Mouse (Mus musculus): ENCODE results near the gene Rell1. TPM values are rescaled to one million over a fixed set of nuclear protein-coding genes. Genes with fewer than 3 reads are reported as not detected.

The Rell1 gene
- polyA plus RNA-seq, 1 experiment from 2014 or later, result 24.0 TPM

- peak overlapping the region; percentile 82 for H3K27ac ChIP-seq
- H3K4me3 ChIP-seq (replicated peaks), result peak overlapping the region; percentile 79
- H3K4me1 ChIP-seq, result peaks cover 51% of the 10 kb centered on the region
- no peak for ATAC-seq (replicated peaks; ENCODE audit: low FRiP score)
- H3K9ac ChIP-seq, result peak overlapping the region; percentile 70
- peak overlapping the region; percentile 68 for H3K4me2 ChIP-seq
- no peaks in the 10 kb centered on the region for H3K9me3 ChIP-seq (replicated peaks)
- WGBS, result 2% methylated on average over 12 of the region's 12 CpGs
- no peaks in the 10 kb centered on the region for H3K36me3 ChIP-seq
- H3K27me3 ChIP-seq, result no peaks in the 10 kb centered on the region
Observed at GRCm38 (mm10) chr5:63967591-63968141, 1.0 kb downstream of the Rell1 start.

- H3K27ac ChIP-seq, result no peak overlapping the region
- H3K4me2 ChIP-seq, result peak overlapping the region; percentile 68; the same call in 1 of the 2 replicates
- no peaks in the 10 kb centered on the region for H3K9me3 ChIP-seq (replicated peaks)
- H3K4me3 ChIP-seq (replicated peaks), result no peak overlapping the region
- no peak for ATAC-seq (replicated peaks; ENCODE audit: low FRiP score)
- H3K27me3 ChIP-seq, result no peaks in the 10 kb centered on the region
- no peak overlapping the region for H3K9ac ChIP-seq
- peaks cover 55% of the 10 kb centered on the region for H3K4me1 ChIP-seq
- H3K36me3 ChIP-seq, result no peaks in the 10 kb centered on the region
- WGBS, result 75% methylated on average over 4 of the region's 4 CpGs
Observed at GRCm38 (mm10) chr5:63966379-63966778, 2.3 kb downstream of the Rell1 start.

DNA sequence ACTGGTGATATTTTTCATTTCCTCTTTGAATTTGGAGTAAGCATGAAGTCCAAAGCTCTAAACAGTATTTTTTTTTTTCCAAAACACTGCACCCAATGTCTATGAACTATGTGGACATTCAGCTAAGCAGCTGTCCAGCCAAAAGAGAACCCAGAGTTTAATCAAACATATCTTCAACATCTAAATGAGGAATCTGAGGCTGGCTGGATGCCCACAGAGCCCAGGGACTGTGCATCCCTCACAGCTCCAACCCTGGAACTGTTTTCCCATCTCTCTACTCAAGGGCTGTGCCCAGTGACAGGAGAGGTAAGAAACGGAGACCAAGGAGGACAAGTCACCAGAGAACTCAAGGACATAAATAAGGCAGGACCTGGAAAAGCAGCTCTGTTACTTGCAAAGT, 2.8 kb downstream of the Rell1 start:
- no peaks in the 10 kb centered on the region for H3K9me3 ChIP-seq (replicated peaks)
- no peak for ATAC-seq (replicated peaks; ENCODE audit: low FRiP score)
- no peaks in the 10 kb centered on the region for H3K36me3 ChIP-seq
- H3K4me3 ChIP-seq (replicated peaks), result no peak overlapping the region
- WGBS, result 68% methylated on average over 1 of the region's 1 CpGs
- peaks cover 52% of the 10 kb centered on the region for H3K4me1 ChIP-seq
- no peak overlapping the region for H3K4me2 ChIP-seq
- H3K27ac ChIP-seq, result no peak overlapping the region
- H3K9ac ChIP-seq, result no peak overlapping the region
- H3K27me3 ChIP-seq, result no peaks in the 10 kb centered on the region

- peak overlapping the region; percentile 27; the same call in 1 of the 2 replicates for H3K27ac ChIP-seq
- WGBS, result 45% methylated on average over 8 of the region's 8 CpGs
- no peak overlapping the region for H3K9ac ChIP-seq
- H3K27me3 ChIP-seq, result no peaks in the 10 kb centered on the region
- peaks cover 40% of the 10 kb centered on the region for H3K4me1 ChIP-seq
- ATAC-seq (replicated peaks; ENCODE audit: low FRiP score), result no peak
- H3K4me2 ChIP-seq, result peak overlapping the region; percentile 7; the same call in 1 of the 2 replicates
- H3K4me3 ChIP-seq (replicated peaks), result no peak overlapping the region
- peaks cover 5% of the 10 kb centered on the region; the same call in 1 of the 2 replicates for H3K36me3 ChIP-seq
- no peaks in the 10 kb centered on the region for H3K9me3 ChIP-seq (replicated peaks)
Observed at GRCm38 (mm10) chr5:63964576-63964975, 4.1 kb downstream of the Rell1 start.

DNA sequence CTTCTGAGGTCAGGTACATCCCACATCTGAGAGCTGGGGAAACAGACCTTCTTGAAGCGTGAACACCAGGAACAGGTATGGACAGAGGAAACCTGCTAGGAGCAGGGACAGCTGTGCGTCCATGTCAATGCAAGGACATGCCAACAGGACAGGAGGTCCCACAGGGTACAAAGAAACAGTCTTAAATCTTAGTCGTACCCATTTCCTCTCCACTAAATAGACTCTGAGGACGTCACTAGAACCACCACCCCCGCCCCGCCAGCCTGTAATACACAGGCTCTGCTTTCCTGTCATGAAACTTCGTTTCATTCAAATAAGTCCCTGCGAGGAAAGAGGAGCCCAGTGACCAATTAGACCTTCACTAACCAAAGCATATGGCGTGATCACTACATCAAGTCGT, 7.0 kb downstream of the Rell1 start:
- Histone ChIP-seq H3K27ac (no peak overlapping the region), H3K4me1 (peaks cover 33% of the 10 kb centered on the region), H3K4me2 (no peak overlapping the region), H3K9me3 (replicated peaks) (no peaks in the 10 kb centered on the region), H3K4me3 (replicated peaks) (no peak overlapping the region), H3K27me3 (no peaks in the 10 kb centered on the region), H3K9ac (no peak overlapping the region), H3K36me3 (peaks cover 5% of the 10 kb centered on the region; the same call in 1 of the 2 replicates)
- no peak for ATAC-seq (replicated peaks; ENCODE audit: low FRiP score)
- WGBS, result 80% methylated on average over 10 of the region's 10 CpGs

- H3K9me3 ChIP-seq (replicated peaks), result no peaks in the 10 kb centered on the region
- no peak overlapping the region for H3K27ac ChIP-seq
- peaks cover 31% of the 10 kb centered on the region for H3K4me1 ChIP-seq
- no peak overlapping the region for H3K4me2 ChIP-seq
- H3K4me3 ChIP-seq (replicated peaks), result no peak overlapping the region
- H3K36me3 ChIP-seq, result peaks cover 5% of the 10 kb centered on the region; the same call in 1 of the 2 replicates
- WGBS, result 93% methylated on average over 10 of the region's 10 CpGs
- H3K27me3 ChIP-seq, result no peaks in the 10 kb centered on the region
- no peak for ATAC-seq (replicated peaks; ENCODE audit: low FRiP score)
- no peak overlapping the region for H3K9ac ChIP-seq
Observed at GRCm38 (mm10) chr5:63960565-63960964, 8.1 kb downstream of the Rell1 start.

GRCm38 (mm10) chr5:63958963-63959708, 9.6 kb downstream of the Rell1 start:
- H3K36me3 ChIP-seq, result peaks cover 5% of the 10 kb centered on the region; the same call in 1 of the 2 replicates
- H3K4me2 ChIP-seq, result no peak overlapping the region
- ATAC-seq (replicated peaks; ENCODE audit: low FRiP score), result no peak
- H3K27ac ChIP-seq, result 0 out of 2 replicates have a peak overlapping the region, but pooled peaks have one; percentile 19
- H3K9me3 ChIP-seq (replicated peaks), result no peaks in the 10 kb centered on the region
- H3K9ac ChIP-seq, result no peak overlapping the region
- H3K4me3 ChIP-seq (replicated peaks), result no peak overlapping the region
- 77% methylated on average over 18 of the region's 18 CpGs for WGBS
- H3K4me1 ChIP-seq, result peaks cover 22% of the 10 kb centered on the region; the same call in 1 of the 2 replicates
- H3K27me3 ChIP-seq, result no peaks in the 10 kb centered on the region

DNA sequence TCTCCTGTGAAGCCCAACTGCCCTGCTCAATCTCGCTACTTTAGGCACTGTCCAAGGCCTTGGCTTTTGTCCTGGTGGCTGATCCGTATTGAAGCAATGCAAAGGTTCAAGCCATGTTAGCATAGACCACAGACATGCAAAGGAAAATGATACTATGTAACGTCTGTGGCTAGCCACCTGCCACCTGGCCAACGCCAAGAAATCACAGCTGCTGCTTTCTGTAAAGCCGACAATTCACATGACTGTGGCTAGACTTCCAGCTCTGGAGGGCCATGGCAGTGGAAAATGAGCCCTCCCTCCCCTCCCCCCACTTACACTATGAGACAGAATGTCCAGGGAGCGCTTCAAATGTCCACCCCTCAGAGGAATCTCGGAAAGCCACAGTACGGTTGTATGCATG, 11.1 kb downstream of the Rell1 start:
- Histone ChIP-seq H3K4me2 (no peak overlapping the region), H3K4me3 (replicated peaks) (no peak overlapping the region), H3K9me3 (replicated peaks) (no peaks in the 10 kb centered on the region), H3K9ac (no peak overlapping the region), H3K4me1 (peaks cover 31% of the 10 kb centered on the region), H3K27me3 (no peaks in the 10 kb centered on the region), H3K36me3 (peaks cover 5% of the 10 kb centered on the region; the same call in 1 of the 2 replicates), H3K27ac (no peak overlapping the region)
- no peak for ATAC-seq (replicated peaks; ENCODE audit: low FRiP score)
- WGBS, result 73% methylated on average over 8 of the region's 8 CpGs

DNA sequence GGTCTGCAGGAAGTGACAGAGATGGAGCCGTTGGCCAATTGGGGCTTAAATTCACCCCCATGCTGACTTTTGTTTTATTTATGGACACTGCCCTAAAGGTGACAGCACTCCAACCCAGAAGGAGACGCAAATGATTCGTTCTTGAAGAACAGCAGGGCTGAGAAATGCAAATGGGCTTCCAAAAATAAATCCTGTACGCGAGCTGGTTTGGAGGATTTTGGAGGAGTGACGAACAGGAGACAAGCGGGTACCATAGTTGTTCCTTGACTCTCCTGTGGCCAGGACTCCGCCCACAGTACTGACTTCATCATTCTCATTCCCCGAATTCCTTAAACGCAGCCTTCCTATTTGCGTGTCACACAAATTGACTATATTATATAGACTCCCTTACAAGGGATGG, 12.3 kb downstream of the Rell1 start:
- peaks cover 40% of the 10 kb centered on the region for H3K4me1 ChIP-seq
- H3K4me2 ChIP-seq, result no peak overlapping the region
- H3K27me3 ChIP-seq, result no peaks in the 10 kb centered on the region
- no peak overlapping the region for H3K4me3 ChIP-seq (replicated peaks)
- no peaks in the 10 kb centered on the region for H3K9me3 ChIP-seq (replicated peaks)
- ATAC-seq (replicated peaks; ENCODE audit: low FRiP score), result no peak
- peaks cover 5% of the 10 kb centered on the region; the same call in 1 of the 2 replicates for H3K36me3 ChIP-seq
- WGBS, result 80% methylated on average over 11 of the region's 11 CpGs
- no peak overlapping the region for H3K9ac ChIP-seq
- no peak overlapping the region for H3K27ac ChIP-seq

DNA sequence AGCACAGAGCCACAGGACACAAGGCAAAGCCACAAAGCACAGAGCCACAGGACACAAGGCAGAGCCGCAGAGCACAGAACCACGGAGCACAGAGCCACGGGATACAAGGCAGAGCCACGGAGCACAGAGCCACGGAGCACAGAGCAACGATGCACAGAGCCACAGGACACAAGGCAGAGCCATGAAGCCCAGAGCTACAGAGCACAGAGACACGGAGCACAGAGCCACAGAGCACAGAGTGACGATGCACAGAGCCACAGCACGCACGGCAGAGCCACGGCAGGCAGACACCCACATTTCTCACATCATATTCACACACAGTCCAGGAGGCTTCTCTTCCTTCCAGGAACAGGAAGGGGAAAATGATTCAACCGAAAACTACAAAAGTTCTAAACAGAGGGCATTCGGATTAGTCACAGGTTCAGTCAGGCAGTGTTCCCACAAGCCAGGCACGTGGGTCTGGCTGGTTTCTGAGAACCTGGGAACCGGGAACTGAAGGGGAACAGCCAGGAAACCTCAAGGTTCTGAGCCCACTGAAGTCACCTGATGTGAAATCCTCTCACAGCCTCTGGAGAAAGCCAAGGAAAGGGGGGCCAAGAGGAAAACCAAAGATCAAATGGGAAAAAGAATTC, 15.2 kb downstream of the Rell1 start:
- ATAC-seq (replicated peaks; ENCODE audit: low FRiP score), result no peak
- Histone ChIP-seq H3K9ac (no peak overlapping the region), H3K27me3 (no peaks in the 10 kb centered on the region), H3K9me3 (replicated peaks) (no peaks in the 10 kb centered on the region), H3K36me3 (no peaks in the 10 kb centered on the region), H3K4me3 (replicated peaks) (no peak overlapping the region), H3K4me2 (no peak overlapping the region), H3K27ac (no peak overlapping the region), H3K4me1 (peaks cover 60% of the 10 kb centered on the region)
- 90% methylated on average over 15 of the region's 15 CpGs for WGBS

- H3K9ac ChIP-seq, result no peak overlapping the region
- peak overlapping the region; percentile 72 for H3K27ac ChIP-seq
- no peaks in the 10 kb centered on the region for H3K27me3 ChIP-seq
- no peak for ATAC-seq (replicated peaks; ENCODE audit: low FRiP score)
- 48% methylated on average over 6 of the region's 6 CpGs for WGBS
- H3K4me3 ChIP-seq (replicated peaks), result no peak overlapping the region
- no peaks in the 10 kb centered on the region for H3K36me3 ChIP-seq
- peaks cover 69% of the 10 kb centered on the region for H3K4me1 ChIP-seq
- no peaks in the 10 kb centered on the region for H3K9me3 ChIP-seq (replicated peaks)
- no peak overlapping the region for H3K4me2 ChIP-seq
Observed at GRCm38 (mm10) chr5:63952039-63952438, 16.7 kb downstream of the Rell1 start.

DNA sequence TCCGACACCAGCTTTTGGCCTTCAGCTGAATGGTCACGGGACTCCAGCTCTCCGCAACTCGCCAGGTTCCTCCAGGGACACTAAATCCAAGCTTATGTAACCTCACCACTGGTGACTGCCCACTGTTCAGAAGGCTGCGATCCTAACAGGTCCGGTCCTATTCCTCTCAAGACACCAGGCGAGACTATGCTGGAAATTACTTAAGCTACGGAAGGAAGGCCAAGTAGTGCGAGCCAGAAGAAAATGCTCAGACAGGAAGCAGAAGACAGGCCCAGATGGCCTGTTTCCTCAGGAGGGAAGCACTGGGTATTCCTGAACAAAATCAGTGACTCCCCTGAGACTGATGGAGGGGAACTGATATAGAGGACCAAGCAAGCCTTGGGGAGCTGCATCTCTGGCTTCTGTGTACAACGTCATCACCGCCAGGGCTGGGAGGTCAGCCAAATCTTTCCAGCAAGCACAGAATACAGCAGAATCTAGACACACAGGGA, 17.2 kb downstream of the Rell1 start:
- Histone ChIP-seq H3K9me3 (replicated peaks) (no peaks in the 10 kb centered on the region), H3K27me3 (no peaks in the 10 kb centered on the region), H3K36me3 (no peaks in the 10 kb centered on the region), H3K27ac (peak overlapping the region; percentile 72), H3K9ac (no peak overlapping the region), H3K4me2 (no peak overlapping the region), H3K4me1 (peaks cover 64% of the 10 kb centered on the region), H3K4me3 (replicated peaks) (no peak overlapping the region)
- 66% methylated on average over 11 of the region's 11 CpGs for WGBS
- ATAC-seq (replicated peaks; ENCODE audit: low FRiP score), result peak; percentile 34; the same call in 1 of the 2 replicates
